Mouse (Mus musculus) bone marrow, adult 2 months (tissue): ENCODE measurements around the gene Gm49776.

Experiments used
- CTCF ChIP-seq: fragments of 200-500 bp; IDR thresholded peaks from 2 replicates; pipeline ENCODE4 v1.5.1; 2011; ENCODE audit warnings: low read length, control low read depth; ENCODE audit not compliant: control insufficient read depth, insufficient read depth
- POLR2A ChIP-seq: fragments of 200-500 bp; IDR thresholded peaks from 2 replicates; pipeline ENCODE4 v1.6.1; 2011; ENCODE audit warnings: low read depth, mild to moderate bottlenecking, control low read depth, low read length, borderline replicate concordance; ENCODE audit not compliant: control insufficient read depth

DNA sequence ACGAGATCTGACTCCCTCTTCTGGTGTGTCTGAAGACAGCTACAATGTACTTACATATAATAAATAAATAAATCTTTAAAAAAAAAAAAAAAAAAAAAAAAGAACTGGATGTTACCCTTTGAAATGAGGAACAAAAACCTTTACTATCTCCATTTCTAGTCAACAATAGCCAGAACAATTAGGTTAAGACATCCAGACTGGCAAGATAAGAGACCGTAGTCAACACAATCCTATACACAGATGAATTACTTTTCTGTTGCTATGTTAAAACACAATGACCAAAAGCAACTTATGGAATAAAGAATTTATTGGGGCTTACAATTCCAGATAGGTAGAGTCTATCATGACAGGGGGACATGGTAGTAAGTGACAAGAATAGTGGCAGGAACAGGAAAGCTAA lies 6.9 kb upstream of the Gm49776 start:
- no peak for TF ChIP-seq POLR2A
- TF ChIP-seq CTCF, result no peak
